Mouse (Mus musculus) myocyte (in vitro differentiated cells): ENCODE results near the gene Vps13d. TPM values are rescaled to one million over a fixed set of nuclear protein-coding genes. Genes with fewer than 3 reads are reported as not detected.

Source experiments
- H3K27me3 ChIP-seq: one replicate; pipeline ENCODE4 v1.6.1; 2011; ENCODE audit not compliant: control insufficient read depth, insufficient read depth, insufficient read length
- H3K36me3 ChIP-seq: one replicate; pipeline ENCODE4 v1.6.1; 2011; ENCODE audit not compliant: control insufficient read depth, insufficient read depth
- H3K4me2 ChIP-seq: one replicate; pipeline ENCODE4 v1.6.1; 2011; ENCODE audit warnings: low read depth, control low read depth
- H3K4me3 ChIP-seq: one replicate; pipeline ENCODE4 v1.5.1; 2011; ENCODE audit warnings: mild to moderate bottlenecking, control low read depth, moderate library complexity
- H3K79me2 ChIP-seq: one replicate; pipeline ENCODE4 v1.6.1; 2011; ENCODE audit not compliant: control insufficient read depth, insufficient read depth
- H3ac ChIP-seq: one replicate; pipeline ENCODE4 v1.6.1; 2011; ENCODE audit not compliant: control insufficient read depth, insufficient read length
- CEBPB ChIP-seq: IDR thresholded peaks from 2 replicates; pipeline ENCODE4 v1.6.1; 2011; ENCODE audit warnings: mild to moderate bottlenecking, moderate library complexity; ENCODE audit not compliant: poor library complexity, insufficient read depth, severe bottlenecking
- E2F4 ChIP-seq: IDR thresholded peaks from one replicate; pipeline ENCODE4 v1.6.1; 2011; ENCODE audit warnings: mild to moderate bottlenecking, control low read depth, moderate library complexity; ENCODE audit not compliant: insufficient read depth
- MAX ChIP-seq: IDR thresholded peaks from one replicate; pipeline ENCODE4 v1.6.1; 2011; ENCODE audit warnings: low read depth, mild to moderate bottlenecking, control low read depth
- MYOD1 ChIP-seq, 3 experiments: IDR thresholded peaks; one replicate each; pipeline ENCODE4 v1.6.1; 2011; ENCODE audit warnings: control low read depth in 2 of 3, low read depth in 2 of 3, mild to moderate bottlenecking in 2 of 3, moderate library complexity in 1 of 3; ENCODE audit not compliant: insufficient read length in 2 of 3, control insufficient read depth in 1 of 3
- MYOG ChIP-seq, 3 experiments: IDR thresholded peaks; one replicate each; pipeline ENCODE4 v1.6.1; 2011; ENCODE audit warnings: control low read depth in 2 of 3, low read depth in 2 of 3, mild to moderate bottlenecking in 2 of 3; ENCODE audit not compliant: insufficient read length in 2 of 3, control insufficient read depth in 1 of 3, insufficient read depth in 1 of 3
- POLR2A ChIP-seq: IDR thresholded peaks from one replicate; pipeline ENCODE4 v1.6.1; 2011; ENCODE audit warnings: low read depth, mild to moderate bottlenecking, control low read depth, moderate library complexity; ENCODE audit not compliant: insufficient read length
- POLR2AphosphoS2 ChIP-seq: IDR thresholded peaks from one replicate; pipeline ENCODE4 v1.6.1; 2011; ENCODE audit warnings: low read depth, control low read depth; ENCODE audit not compliant: insufficient read length
- REST ChIP-seq: IDR thresholded peaks from one replicate; pipeline ENCODE4 v1.6.1; 2011; ENCODE audit warnings: mild to moderate bottlenecking, control low read depth, moderate library complexity; ENCODE audit not compliant: insufficient read depth, insufficient read length
- SRF ChIP-seq: IDR thresholded peaks from one replicate; pipeline ENCODE4 v1.6.1; 2011; ENCODE audit warnings: low read depth; ENCODE audit not compliant: control insufficient read depth, insufficient read length
- TCF12 ChIP-seq: IDR thresholded peaks from one replicate; pipeline ENCODE4 v1.6.1; 2011; ENCODE audit warnings: mild to moderate bottlenecking, control low read depth; ENCODE audit not compliant: poor library complexity, insufficient read depth, severe bottlenecking
- TCF3 ChIP-seq: IDR thresholded peaks from one replicate; pipeline ENCODE4 v1.6.1; 2011; ENCODE audit warnings: low read depth, control low read depth; ENCODE audit not compliant: insufficient read length
- USF1 ChIP-seq: IDR thresholded peaks from one replicate; pipeline ENCODE4 v1.6.1; 2011; ENCODE audit warnings: low read depth, mild to moderate bottlenecking, control low read depth, moderate library complexity
- polyA plus RNA-seq: library from polyadenylated mRNA; unstranded; fragments of >200 nt; fragmentation: generic; extraction: Trizol; gene quantifications from one replicate; pipeline ENCODE4 v1.2.1, GENCODE M21; 2012; ENCODE audit warnings: missing spikeins

Gene Vps13d
- polyA plus RNA-seq, 1 experiment = 20.0 TPM

DNA sequence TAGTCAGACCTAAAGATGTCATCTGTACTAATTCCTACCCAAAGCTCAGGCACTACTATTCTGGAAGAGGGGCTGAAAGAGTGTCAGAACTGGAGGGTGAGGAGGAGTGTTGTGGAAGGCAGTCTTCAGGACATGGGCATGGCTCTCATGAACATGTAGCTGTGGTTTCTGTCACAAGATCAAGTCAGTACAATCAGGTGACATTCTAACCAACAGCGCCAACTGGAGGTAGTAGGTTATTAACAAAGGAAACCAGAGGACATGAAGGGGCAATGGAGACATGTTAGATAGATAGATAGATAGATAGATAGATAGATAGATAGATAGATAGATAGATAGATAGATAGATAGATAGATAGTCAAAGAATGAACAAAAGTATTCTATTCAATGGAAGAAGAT, 241.4 kb downstream of the Vps13d start:
- no peak for TF ChIP-seq POLR2A
- TF ChIP-seq MYOD1 (IDR thresholded peaks at IDR 0.05; ENCODE audit: control insufficient read depth in 1 of 3, insufficient read length in 2 of 3, low read depth in 2 of 3) = no peak
- H3ac ChIP-seq = no peak overlapping the region
- no peak overlapping the region for H3K4me3 ChIP-seq
- H3K27me3 ChIP-seq = no peaks in the 10 kb centered on the region
- H3K36me3 ChIP-seq = no peaks in the 10 kb centered on the region
- H3K79me2 ChIP-seq = no peaks in the 10 kb centered on the region
- no peak overlapping the region for H3K4me2 ChIP-seq

DNA sequence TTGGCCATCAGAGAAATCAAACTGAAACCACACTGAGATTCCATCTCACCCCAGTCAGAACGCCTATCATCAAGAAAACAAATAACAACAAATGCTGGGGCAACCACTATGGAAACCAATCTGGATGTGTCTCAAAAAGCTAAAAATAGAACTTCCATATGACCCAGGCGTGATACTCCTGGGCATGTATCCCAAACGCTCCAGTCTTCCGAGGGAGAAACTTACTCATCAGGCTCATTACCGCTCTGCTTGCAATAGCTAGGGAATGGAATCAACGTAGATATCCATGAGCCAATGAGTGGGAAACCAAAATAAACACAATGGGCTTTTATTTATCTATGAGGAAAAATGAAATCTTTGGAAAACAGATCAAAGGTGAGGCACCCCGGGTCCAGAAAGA, 242.9 kb downstream of the Vps13d start:
- Histone ChIP-seq H3K4me2 (peak overlapping the region; percentile 13), H3K79me2 (no peaks in the 10 kb centered on the region), H3K36me3 (no peaks in the 10 kb centered on the region), H3K27me3 (no peaks in the 10 kb centered on the region), H3ac (no peak overlapping the region), H3K4me3 (no peak overlapping the region)
- TF ChIP-seq USF1 = no peak
- peak; percentile 59; the same call in 1 of the 2 replicates for TF ChIP-seq CEBPB

DNA sequence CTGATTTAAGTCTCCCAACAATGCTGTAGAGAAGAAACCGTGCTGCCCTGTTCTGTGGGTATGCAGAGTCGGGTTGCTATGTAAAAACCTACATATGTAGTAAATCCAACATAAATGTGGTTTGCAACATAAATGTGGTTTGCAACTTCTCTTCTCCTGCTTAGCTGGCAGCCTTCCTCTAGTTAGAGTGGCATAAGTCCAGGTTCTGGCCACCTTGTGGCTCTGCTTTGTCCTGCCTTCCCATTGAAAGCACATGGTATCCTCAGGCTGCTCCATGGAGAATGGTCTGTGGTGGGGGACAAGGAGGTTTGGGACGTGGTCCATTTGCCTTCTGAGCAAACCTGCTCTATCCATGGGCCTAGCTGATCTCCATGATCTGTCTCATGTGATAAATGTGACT, 243.9 kb downstream of the Vps13d start:
- TF ChIP-seq POLR2AphosphoS2 = no peak
- TF ChIP-seq TCF12 = no peak
- TF ChIP-seq E2F4 = no peak
- TF ChIP-seq POLR2A = no peak
- TF ChIP-seq REST = no peak
- no peak for TF ChIP-seq CEBPB
- no peak for TF ChIP-seq MYOD1 (IDR thresholded peaks at IDR 0.05; ENCODE audit: control insufficient read depth in 1 of 3, insufficient read length in 2 of 3, low read depth in 2 of 3)
- TF ChIP-seq USF1 = no peak
- no peak for TF ChIP-seq MAX
- TF ChIP-seq TCF3 = no peak
- TF ChIP-seq MYOG (IDR thresholded peaks at IDR 0.05; ENCODE audit: control insufficient read depth in 1 of 3, insufficient read depth in 1 of 3, insufficient read length in 2 of 3, low read depth in 2 of 3) = no peak
- TF ChIP-seq SRF = no peak
- H3K4me3 ChIP-seq = no peak overlapping the region
- H3K36me3 ChIP-seq = no peaks in the 10 kb centered on the region
- no peaks in the 10 kb centered on the region for H3K79me2 ChIP-seq
- H3K27me3 ChIP-seq = no peaks in the 10 kb centered on the region
- peak overlapping the region; percentile 48 for H3K4me2 ChIP-seq
- no peak overlapping the region for H3ac ChIP-seq

DNA sequence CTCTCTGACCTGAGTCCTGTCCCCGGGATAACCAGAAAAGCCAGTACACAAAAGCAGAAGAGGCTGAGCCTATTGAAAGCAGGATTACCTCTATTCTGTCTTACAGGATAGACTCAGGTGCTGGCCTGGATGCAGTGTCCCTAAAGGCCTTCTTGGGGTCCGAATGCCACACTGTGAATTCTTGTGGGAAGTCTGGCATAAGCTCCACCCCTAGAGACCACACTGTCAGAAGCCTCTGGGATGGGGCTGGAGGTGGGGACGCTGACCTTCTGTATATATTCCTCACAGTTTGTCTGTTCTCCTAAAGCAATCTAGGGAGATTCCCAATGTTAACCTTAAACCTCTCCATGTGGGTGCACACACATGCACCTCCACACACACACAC, 244.5 kb downstream of the Vps13d start:
- Histone ChIP-seq H3K36me3 (no peaks in the 10 kb centered on the region), H3K4me2 (peak overlapping the region; percentile 48), H3K4me3 (no peak overlapping the region), H3ac (no peak overlapping the region), H3K79me2 (no peaks in the 10 kb centered on the region), H3K27me3 (no peaks in the 10 kb centered on the region)
- TF ChIP-seq MYOD1 (IDR thresholded peaks at IDR 0.05; ENCODE audit: control insufficient read depth in 1 of 3, insufficient read length in 2 of 3, low read depth in 2 of 3) = no peak
- TF ChIP-seq MYOG (IDR thresholded peaks at IDR 0.05; ENCODE audit: control insufficient read depth in 1 of 3, insufficient read depth in 1 of 3, insufficient read length in 2 of 3, low read depth in 2 of 3) = no peak
- no peak for TF ChIP-seq E2F4
- no peak for TF ChIP-seq MAX
- no peak for TF ChIP-seq CEBPB
- TF ChIP-seq REST = no peak
- TF ChIP-seq POLR2A = no peak
- no peak for TF ChIP-seq USF1
- TF ChIP-seq POLR2AphosphoS2 = no peak
- TF ChIP-seq TCF3 = no peak
- TF ChIP-seq SRF = no peak
- TF ChIP-seq TCF12 = no peak

DNA sequence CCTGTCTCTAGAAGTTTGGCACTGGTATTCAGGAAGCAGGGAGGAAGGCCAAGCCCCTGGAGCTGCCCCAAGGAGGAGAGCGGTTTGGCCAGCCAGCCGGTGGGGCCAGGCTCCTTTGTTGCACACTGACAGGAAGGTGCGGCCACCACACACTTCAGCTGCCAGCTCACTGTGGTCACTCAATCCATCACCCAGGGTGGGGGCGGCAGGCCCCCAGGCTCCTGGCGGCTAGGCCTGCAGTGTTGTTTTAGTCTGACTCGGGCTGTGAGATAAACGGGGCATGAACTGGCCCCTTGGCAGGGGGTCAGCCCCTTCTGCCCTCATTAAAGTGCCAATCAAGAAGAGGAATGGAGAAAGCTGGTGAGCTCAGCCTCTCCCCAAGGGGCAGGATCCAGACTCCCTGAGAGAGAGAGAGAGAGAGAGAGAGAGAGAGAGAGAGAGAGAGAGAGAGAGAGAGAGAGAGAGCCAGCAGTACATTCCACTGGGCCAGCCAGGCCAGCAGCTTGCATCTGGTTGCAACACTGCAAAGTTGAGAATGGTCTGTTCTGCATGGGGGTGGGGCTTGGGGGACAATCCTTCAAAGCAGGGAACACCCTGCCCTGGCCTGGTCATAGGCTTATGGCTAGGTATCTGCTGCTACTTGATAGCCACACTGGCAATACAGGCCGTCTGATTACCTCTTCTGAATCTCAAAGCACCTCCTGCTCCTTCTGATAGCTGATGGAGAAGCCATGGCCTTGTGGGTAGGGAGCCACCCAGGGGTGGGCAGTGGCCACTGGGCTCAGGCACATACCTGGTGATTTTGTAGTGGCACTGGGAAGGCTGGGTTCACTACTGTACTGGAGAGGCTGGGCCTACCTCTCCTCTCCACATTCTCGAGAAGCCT, 245.1 kb downstream of the Vps13d start:
- Histone ChIP-seq H3K79me2 (no peaks in the 10 kb centered on the region), H3ac (no peak overlapping the region), H3K27me3 (no peaks in the 10 kb centered on the region), H3K36me3 (no peaks in the 10 kb centered on the region), H3K4me2 (peak overlapping the region; percentile 64), H3K4me3 (no peak overlapping the region)
- TF ChIP-seq CEBPB (peak; percentile 98), MAX (no peak), E2F4 (no peak), TCF3 (peak; percentile 11), REST (no peak), MYOG (IDR thresholded peaks at IDR 0.05; ENCODE audit: control insufficient read depth in 1 of 3, insufficient read depth in 1 of 3, insufficient read length in 2 of 3, low read depth in 2 of 3) (peak in 2 of 3 experiments; percentile 81 to 90), POLR2A (peak; percentile 58), POLR2AphosphoS2 (no peak), MYOD1 (IDR thresholded peaks at IDR 0.05; ENCODE audit: control insufficient read depth in 1 of 3, insufficient read length in 2 of 3, low read depth in 2 of 3) (peak in 2 of 3 experiments; percentile 64 to 87), SRF (no peak), USF1 (no peak), TCF12 (peak; percentile 47)
